Mouse (Mus musculus) granulocyte monocyte progenitor cell, adult 5-6 weeks (primary cell): ENCODE measurements around the gene Serping1. TPM values are rescaled to one million over a fixed set of nuclear protein-coding genes. Genes with fewer than 3 reads are reported as not detected.

Experiments
- ATAC-seq: replicated peaks from 2 replicates; pipeline ENCODE4 v1.8.0; 2016; ENCODE audit warnings: mild to moderate bottlenecking, moderate TSS enrichment, inconsistent platforms; ENCODE audit not compliant: poor library complexity, severe bottlenecking
- total RNA-seq, 2 experiments: library from RNA; stranded (forward) in 1 of 2; stranded (reverse) in 1 of 2; fragments of 200-712, 200-1000 nt in 1 of 2; fragments of >200 nt in 1 of 2; fragmentation: Nextera tagmentation in 1 of 2; gene quantifications; 2 replicates each; pipeline ENCODE4 v1.2.3; 2014 to 2017

The Serping1 gene
- total RNA-seq, 2 experiments from 2014 or later: not detected

DNA sequence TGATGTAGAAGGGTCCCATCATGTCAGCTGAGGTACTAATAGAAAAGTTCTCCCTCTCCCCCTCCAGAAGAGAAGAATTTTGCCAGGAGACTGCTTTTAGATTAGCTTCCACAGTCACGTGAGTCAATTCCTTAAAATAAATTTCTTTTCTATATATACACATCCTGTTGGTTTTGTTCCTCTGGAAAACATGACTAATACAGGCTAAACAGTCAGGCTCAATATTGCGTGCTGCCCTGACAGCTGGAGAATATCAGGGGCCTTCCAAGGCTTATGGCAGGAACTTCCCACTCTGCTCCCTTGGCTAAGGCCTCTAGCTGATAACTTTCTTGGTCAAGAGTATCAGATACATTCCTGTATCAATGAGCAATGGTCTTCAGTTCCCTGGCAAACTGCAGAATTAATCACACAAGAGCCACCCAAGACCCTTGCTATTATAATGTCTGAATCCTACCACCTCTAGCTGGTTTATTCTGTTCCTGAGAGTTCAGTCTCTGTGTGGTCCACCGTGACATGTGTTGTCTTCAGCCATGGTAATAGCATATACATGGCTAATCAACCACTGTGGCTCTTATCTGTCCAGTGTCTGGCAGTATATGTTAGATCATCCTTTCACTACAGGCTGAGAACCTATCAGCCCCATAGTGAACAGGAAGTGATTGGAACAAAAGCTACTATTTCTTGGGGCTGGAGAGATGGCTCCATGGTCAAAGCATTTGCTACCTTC is 8.8 kb upstream of the Serping1 start:
- no peak for ATAC-seq

DNA sequence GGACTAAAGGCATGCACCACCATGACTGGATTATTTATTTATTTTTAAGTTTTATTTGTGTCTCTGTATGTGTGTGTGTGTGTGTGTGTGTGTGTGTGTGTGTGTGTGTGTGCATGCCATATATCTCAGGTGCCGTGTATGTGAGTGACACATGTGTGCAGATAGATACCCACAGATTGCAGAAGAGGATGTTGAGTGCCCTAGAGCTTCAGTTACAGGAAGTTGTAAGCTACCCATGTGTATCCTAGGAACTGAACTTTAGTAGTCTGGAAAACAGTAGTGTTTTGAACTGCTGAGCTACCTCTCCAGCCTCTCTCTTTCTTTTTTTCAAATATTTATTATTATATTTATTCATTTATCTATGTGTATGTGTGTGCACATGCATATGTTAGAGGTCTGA is 8.1 kb upstream of the Serping1 start:
- peak; percentile 70 for ATAC-seq

DNA sequence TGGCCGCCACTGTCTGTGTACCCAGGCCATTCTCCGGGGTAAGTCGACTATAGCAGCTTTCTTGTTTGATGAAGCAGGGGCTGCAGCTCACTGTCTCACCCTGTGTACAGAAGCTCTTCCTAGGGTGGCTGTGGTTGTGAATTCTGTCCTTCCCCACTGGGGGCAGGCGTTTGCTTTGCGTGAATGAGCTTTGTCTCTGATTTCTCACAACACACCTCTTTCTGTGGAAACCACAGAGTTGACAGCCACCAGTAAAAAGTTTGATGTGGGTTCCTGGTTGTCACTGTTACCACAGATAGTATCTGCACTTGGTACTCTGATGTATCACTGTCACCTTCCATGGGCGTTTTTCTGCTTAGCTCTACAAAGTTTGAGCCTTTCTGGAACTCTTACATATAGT is 4.0 kb upstream of the Serping1 start:
- peak; percentile 79 for ATAC-seq

DNA sequence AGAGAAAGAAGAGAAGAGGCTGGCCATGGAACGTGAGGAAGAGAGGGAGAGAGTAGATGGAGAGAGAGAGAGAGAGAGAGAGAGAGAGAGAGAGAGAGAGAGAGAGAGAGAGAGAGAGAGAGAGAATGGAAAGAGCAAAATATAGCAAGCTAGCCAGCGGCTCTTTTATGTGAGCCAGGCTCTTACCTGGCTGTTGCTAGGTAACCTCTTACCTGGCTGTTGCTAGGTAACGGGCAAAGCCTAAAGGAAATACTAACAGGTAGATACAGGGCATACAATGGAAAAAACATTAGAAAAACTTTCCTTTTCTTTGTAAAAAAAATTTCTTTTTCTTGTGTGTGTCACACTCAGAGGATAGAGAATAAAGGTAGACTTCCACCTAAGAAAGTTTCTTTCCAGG is 2.5 kb upstream of the Serping1 start:
- ATAC-seq: no peak

DNA sequence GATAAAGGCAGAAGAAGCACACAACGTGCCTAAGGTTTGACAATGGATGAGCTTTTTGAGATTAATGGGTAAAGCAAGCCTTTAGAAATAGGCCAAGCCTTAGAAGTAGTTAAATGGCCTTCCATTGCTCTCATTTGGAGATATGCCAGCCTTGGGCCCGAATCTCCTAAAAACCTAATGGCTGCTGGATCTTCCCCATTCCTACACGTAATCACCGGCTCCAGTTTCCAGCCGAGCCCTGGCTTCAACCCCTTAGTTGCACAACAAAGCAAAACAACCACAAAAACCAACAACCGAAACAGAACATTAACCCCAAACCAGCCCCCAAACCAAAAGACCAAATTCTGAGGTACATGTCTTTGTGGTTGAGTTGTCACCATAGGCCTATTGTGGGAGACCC is 421 bp upstream of the Serping1 start:
- peak; percentile 52 for ATAC-seq

DNA sequence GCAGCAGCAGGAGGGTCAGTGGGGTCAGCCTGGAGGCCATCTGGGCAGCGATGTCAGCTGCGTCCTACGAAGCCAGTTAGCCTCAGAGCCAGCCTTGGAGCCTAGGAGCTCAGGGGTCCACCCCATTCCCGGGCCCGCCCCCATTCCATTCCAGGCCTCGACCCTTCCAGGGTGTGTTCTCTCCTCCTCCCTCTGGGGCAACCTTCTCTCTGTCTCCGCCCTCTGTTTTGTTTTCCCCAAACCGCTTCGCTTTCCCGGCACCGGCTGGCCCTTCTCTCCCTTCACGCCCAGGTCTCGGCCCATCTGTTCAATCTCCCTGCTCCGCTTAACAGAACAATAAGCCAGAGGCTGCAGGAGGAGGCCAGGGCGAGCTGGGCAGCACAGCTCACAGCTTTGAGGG is 493 bp downstream of the Serping1 start:
- ATAC-seq: no peak

DNA sequence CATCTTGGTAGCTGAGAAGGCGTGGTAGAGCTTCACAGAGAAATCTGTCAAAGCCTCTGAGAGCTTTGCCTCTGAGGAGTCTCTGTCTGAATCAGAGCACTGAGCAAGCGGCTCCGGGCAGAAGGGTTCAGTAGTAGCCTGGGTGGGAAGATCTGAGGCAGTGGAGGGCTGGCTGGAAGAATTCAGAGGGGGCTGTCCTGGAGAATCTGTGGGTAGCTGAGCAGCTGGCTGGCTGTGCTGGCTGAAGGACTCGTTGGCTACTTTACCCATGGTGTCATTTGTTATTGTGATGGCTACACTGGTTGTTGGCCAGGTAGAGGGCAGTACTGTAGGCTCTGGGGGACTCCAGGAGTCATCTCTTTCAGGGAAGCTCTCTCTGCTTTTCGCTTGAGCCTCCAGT is 2.0 kb downstream of the Serping1 start:
- ATAC-seq: no peak

DNA sequence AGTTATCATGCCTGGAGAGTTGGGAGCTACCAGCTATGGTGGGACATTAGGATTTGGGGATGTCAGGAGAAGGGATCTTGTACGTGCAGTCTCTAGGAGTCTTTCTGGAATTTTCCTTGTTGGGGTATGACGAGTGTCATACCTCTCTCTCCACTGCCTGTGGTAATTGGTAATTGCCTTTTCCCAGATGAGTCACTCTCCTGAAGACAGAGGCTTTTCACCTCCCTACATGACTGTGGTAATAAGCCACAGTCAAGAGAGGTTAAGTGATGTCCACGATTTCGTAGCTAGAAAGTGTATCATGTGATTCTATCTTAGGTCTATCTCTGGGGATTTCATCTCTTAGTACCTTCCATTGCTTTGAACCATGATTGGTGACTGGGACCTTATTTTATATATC is 2.8 kb downstream of the Serping1 start:
- ATAC-seq: no peak

DNA sequence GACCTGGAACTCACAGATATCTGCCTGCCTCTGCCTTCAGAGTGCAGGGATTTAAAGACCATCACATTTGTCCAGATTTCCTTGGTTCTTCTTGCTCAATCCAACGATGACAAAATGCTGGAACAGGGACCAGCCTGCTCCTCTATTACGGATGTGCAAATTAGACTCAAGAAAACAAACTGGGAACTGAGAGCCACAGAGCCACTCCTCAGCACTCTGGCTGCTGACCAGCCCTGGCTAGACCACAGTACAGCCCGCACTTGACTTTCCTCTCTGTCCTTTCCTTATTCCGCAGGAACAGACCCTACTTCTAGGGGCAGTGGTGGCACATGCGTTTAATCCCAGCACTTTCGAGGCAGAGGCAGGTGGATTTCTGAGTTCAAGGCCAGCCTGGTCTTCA is 4.7 kb downstream of the Serping1 start:
- ATAC-seq: no peak

DNA sequence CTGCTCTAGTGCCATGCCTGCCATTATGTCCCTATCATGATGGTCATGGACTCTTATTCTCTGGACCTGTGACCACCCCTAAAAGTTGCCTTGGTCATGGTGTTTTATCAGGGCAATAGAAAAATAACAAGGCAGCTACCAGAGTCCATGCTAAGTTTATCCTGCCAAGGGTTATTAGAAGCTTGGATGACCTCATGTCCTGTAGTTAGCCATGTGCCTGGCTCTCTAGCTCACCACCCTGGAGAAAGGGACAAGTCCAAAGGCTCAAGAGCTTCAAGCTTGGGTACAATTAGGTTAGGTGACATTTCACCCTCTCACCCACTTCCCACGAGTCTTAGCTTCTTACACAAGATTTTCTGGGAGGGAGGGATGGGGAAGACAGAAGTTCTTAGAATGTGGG is 12.4 kb downstream of the Serping1 start:
- no peak for ATAC-seq

DNA sequence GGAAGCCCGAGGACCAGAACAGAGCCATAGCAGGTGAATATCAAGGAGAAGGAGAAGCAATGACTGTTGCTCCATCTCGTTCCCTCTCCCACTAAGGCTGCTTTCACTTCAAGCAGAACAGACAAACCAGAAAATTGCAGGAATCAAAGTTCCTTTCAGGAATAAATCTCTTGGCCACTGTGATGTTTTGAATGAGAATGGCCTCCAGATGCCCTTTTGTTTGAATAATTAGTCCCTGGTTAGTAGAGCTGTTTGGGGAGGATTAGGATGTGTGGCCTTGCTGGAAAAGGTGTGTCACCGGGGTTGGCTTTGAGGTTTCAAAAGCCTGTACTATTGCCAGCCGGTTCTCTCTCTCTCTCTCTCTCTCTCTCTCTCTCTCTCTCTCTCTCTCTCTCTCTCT is 12.9 kb downstream of the Serping1 start:
- no peak for ATAC-seq

DNA sequence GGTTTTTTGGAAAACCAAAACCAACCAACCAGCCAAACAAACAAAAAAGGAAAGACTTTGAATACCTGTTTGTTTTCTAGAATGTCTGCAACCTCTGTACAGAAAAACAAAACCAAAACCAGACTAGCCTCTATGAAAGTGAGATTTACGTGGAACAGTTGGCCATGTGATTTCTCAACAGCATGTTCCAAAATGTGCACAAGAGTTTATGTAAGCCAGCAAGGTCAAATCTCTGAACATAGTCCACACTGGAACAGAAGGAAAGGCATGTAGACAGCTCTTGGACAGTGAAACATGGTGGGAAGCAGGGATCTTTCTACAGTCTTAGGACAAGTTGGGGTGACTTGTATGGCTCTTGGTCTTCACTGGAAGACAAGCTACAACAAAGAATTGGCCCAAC is 13.4 kb downstream of the Serping1 start:
- ATAC-seq: no peak

DNA sequence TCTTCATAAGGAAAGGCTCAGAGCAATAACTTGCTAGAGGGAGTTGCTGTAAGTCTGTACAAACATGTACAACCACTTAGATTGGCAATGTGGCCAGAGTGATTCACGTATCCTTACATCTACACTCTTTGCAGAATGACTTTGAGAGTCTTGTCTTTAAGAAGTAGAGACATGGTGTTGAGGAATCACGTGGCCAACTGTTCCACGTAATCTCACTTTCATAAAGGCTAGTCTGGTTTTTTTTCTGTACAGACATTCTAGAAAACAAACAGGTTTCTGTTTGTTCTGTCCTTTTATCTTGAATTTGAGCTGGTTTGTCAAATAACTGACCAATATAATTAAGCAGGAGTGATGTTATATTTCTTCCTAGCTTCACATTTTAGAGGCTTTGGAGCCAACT is 13.9 kb downstream of the Serping1 start:
- no peak for ATAC-seq

DNA sequence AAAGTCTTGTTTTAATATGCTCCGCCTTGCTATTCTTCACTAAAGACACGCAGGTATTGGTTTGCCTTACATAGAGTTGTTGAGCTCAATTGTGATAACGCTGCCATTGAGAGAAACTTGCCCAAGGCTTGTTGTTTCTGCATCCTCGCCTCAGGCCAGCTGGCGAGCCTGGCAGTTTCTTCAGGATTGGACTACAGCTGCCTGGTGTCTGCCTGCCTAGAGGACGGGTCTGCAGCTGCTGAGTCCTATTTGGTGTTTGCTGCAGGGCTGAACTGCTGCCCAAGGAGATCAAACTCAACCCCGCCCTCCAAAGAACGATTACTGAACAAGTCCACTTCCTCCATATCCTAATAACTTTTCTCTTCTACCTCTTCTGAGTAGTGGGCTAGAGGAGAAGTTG is 14.5 kb downstream of the Serping1 start:
- no peak for ATAC-seq

DNA sequence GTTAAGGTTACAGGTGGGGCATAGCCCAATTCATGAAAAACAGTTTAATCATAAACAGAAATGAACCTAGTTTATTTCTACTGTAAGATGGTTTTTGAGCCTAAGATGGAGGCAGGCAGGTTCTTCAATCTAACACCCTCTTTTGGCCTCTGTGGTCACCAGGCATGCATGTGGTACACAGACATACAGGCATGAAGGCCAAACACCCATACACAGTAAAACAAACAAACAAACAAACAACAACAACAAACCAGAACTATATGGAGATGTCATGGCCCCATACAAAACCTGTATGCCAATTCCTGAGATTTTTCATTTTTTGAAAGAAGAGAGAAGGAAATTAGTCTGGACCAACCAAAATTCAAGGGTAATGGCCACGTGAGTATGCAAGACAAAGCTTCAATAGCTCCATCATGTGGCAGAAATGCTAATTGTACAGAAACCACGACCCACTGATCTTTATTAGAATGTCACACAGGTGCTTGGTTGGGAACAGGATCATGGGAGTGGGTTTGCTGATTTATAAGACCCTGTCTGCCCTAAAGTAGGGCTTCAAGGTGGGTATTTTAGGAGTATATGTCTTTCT is 16.6 kb downstream of the Serping1 start:
- ATAC-seq: peak; percentile 85

DNA sequence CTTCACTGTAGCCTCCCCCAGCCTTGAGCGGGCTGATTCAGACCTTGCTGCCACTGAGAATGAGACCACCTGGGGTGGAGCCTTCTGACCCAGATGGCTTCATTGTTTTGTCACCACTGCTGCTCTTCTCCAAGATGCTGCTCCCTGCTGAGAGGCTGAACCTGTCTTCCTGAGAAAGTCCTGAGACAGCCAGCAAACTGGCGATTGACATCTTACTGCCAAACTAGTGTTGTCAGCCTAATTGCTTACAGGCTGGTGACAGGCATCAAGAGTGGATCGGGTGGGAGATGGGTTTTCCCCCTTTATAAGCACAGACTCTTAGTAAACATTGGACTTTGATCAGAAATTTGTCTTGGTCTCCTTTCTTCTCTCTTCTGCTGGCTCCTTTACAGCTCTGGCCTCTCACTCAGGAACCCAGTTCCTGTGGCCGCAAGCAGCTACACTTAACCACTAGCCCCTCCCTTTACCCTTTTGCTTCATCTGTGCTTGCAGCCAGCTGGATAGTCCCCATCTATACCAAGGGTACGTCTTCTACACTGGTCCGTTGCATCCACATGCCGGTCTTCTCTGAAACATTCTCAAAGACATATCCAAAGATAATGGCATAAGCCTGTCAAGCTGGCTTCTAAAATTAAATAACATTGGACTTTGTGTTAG is 18.1 kb downstream of the Serping1 start:
- ATAC-seq: peak; percentile 52; the same call in 1 of the 2 replicates

DNA sequence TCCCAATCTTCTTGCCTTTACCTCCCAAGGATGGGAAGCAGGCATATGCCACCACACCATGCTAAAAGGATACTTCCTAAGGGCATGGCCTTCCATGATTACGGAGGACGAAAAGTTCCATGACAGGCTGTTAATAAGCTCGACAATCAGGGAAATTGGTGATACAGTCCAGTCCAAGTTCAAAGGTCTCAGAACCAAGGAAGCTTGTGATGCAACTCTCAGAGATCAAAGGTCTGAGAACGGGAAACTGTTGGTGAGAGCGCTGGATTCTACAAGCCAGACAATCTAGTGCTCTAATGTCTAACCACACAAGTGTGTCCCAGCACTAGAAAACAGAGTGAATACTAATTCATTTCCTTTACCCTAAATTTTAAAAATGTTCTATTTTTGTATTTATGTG is 19.0 kb downstream of the Serping1 start:
- no peak for ATAC-seq

DNA sequence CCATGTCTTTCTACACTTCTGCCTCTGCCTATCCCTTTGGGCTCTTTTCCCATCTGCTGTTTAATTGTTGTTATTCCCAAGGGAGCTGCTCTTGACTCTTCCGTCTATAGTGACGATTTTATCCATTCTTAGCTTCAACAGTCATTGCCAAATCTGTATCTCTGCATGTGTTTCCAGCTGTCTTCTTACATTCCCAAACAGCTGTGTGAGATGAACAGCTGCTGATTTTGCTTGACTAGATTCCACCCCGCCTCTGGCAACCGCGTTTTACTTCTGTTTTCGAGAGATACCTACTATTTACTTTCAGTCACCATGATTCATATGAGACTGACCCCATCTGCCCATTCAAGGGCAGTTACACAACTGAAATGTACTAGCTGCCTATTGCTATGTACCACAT is 25.1 kb downstream of the Serping1 start:
- ATAC-seq: no peak

DNA sequence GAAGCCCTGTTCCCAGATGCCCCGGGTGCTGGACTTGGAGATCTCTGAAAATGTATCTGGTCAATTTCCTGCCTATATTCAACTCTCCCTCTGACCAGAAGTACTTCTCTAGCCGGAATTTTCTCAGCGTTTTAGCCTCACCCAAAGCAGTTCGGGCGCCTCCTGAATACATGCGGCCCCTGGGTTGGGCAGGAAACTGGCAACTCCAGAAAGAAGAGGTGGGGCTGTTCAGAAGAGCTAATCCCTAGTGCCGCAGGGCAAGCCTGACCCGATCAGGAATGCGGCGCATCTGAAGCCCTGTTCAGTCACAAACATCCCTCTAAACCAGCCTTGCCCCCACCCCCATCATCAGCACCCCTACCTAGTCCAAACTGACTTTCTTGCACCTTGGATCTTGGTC is 31.1 kb downstream of the Serping1 start:
- no peak for ATAC-seq

DNA sequence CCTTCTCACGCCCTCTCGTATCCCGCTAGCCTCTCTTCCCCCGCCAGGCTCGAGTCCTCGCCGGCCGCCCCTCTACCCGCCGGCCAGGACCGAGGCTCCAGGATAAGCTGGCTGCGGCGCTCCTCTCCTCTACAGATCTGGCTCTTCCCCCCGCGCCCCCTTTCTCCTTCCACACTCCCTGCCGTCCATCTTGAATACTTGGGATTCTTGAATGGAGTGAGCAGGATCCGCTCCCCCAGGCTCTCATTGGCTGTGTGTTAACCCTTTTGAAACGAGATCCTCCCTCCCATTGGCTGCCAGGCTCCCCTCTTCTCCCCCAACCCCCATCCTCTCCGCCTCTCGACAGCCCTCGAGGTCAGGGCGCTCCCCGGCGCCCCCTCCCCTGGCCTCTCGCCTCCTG is 31.7 kb downstream of the Serping1 start, which contains the start of gene Gm19426:
Gene Gm19426, minus strand, starts transcription at position 95 of the 400 bp plus-strand sequence.
- ATAC-seq: peak; percentile 48

DNA sequence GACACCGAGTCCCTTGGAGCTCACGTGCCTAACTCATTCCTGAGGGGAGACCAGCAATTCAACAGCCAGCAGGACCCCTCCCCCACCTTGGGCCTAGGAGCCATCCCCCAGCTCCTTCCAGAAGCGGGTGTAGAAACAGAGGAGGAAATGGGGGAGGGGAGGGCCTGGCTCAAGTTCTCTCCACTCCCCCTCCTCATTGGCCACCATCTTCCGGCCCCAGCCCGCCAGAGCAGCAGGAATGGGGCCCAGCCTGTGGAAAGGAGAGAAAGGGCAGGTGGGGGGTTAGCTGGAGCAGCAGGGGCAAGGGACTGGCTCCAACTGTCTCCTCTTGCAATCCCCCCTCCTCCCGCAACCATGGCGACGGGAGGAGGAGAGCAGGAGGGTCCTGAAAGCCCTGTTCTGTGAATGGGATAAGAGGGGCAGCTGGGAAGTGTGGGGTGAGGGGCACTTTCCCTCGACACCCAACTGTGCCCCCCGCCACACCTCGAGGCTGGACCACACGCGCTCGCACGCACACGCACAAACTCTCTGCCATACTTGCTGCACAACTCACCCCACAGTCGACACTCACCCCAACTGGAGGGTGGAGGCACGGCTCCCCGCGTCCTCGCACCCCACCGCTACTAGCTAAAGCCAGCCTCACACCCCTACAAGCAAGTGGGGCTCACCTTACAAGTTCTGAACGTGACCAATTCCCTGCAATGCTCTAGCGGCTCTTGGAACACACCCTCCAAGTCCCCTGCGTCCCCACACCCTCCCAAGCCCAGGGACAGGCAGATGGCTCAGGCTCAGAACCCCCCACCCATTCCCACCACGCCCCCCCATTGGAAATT is 32.6 kb downstream of the Serping1 start:
- ATAC-seq: 0 out of 2 replicates have a peak, but pooled peaks have one; percentile 10
